Mouse (Mus musculus) liver, embryonic 11.5 days (tissue): ENCODE measurements around the gene Naa16. TPM values are rescaled to one million over a fixed set of nuclear protein-coding genes. Genes with fewer than 3 reads are reported as not detected.
A peak's percentile ranks its signal among the peaks of the same experiment; 100 is the strongest.

Experiments
- ATAC-seq: fragments of 200-750 bp; cut with Nextera tagmentation; replicated peaks from 2 replicates; pipeline ENCODE4 v1.8.0; 2017; ENCODE audit warnings: moderate number of reproducible peaks, mild to moderate bottlenecking, moderate TSS enrichment, moderate library complexity; ENCODE audit not compliant: low FRiP score
- DNase-seq: peaks from one replicate; pipeline ENCODE4 v3.0.0-alpha.2; 2017; ENCODE audit warnings: low spot score
- H3K27ac ChIP-seq: fragments of 300-500 bp; sonication (generic); 2 replicates; pipeline ENCODE4 v1.5.1; 2014; ENCODE audit warnings: mild to moderate bottlenecking, low read depth, low read length, control low read depth
- H3K27me3 ChIP-seq: fragments of 300-500 bp; sonication (generic); replicated peaks from 2 replicates; pipeline ENCODE4 v1.6.1; 2014; ENCODE audit warnings: low read length, mixed read lengths; ENCODE audit not compliant: control insufficient read depth, insufficient read depth
- H3K36me3 ChIP-seq: fragments of 300-500 bp; sonication (generic); 2 replicates; pipeline ENCODE4 v1.6.1; 2014; ENCODE audit warnings: mild to moderate bottlenecking, low read length, moderate library complexity, mixed read lengths; ENCODE audit not compliant: control insufficient read depth, insufficient read depth
- H3K4me1 ChIP-seq: fragments of 300-500 bp; sonication (generic); replicated peaks from 2 replicates; pipeline ENCODE4 v1.6.1; 2014; ENCODE audit warnings: low read length, mixed read lengths; ENCODE audit not compliant: control insufficient read depth, insufficient read depth
- H3K4me2 ChIP-seq: fragments of 300-500 bp; sonication (generic); 2 replicates; pipeline ENCODE4 v1.6.1; 2014; ENCODE audit warnings: mild to moderate bottlenecking, control low read depth, moderate library complexity
- H3K4me3 ChIP-seq: fragments of 300-500 bp; sonication (generic); 2 replicates; pipeline ENCODE4 v1.5.1; 2014; ENCODE audit warnings: low read depth, low read length, control low read depth
- H3K9ac ChIP-seq: fragments of 300-500 bp; sonication (generic); 2 replicates; pipeline ENCODE4 v1.6.1; 2014; ENCODE audit warnings: low read depth, low read length, control low read depth
- H3K9me3 ChIP-seq: fragments of 300-500 bp; sonication (generic); 2 replicates; pipeline ENCODE4 v1.6.1; 2016; ENCODE audit warnings: low read length, inconsistent platforms, mixed read lengths; ENCODE audit not compliant: control insufficient read depth
- WGBS: fragments of 180-500 bp; shearing (Covaris S2); extraction: QIAGEN DNeasy Blood & Tissue Kit; methylation state at CpG from one replicate; pipeline ENCODE4 v1.1.7; 2014; 5-methylcytosine and 5-hydroxymethylcytosine counted together
- polyA plus RNA-seq: library from polyadenylated mRNA; unstranded; fragments of >200 nt; fragmentation: Nextera tagmentation; extraction: Ambion mirVana; gene quantifications from 2 replicates; pipeline ENCODE4 v1.2.1, GENCODE M21; 2014

The Naa16 gene
- polyA plus RNA-seq, 1 experiment from 2014 or later: 59.8 TPM

DNA sequence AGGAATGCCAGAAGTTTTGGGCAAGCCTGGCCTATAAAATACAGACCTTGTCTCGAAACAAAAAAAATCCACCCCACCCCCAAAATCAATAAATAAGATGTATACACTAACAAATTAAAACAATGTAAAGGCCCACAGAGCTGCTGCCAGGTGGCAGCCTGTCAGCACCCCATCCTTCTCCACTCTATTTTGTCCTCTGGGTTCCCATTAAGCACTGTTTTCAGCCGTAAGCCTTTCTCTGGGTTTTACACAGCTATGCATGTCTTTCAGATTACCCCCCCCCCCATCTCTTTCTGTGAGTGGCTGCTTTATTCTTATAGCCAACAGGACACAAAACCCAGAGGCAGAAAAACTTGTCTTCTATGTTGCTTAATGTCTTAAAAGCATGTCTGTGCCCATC is 73.0 kb downstream of the Naa16 start:
- Histone ChIP-seq H3K27me3 (no peaks in the 10 kb centered on the region), H3K27ac (no peak overlapping the region)
- no peak for DNase-seq

DNA sequence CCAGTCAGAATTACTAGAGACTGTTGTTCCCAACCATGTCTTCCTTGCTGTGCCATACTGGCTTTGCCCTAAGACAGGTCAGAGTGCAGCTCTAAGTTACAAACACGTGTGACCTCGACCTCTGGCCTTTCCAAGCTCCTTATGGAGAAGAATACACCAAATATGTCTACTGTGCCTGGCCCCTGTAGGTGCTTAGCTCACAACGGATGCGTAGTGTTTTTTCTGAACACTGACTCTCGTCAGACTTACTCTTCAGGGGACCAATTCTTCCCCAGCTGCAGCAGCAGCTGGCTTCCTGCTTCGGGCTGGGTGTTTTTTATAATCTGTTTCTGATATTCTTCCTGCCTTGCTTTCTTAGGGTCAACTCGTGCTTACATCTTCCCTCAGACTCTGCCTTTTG is 74.7 kb downstream of the Naa16 start:
- Histone ChIP-seq H3K4me2 (no peak overlapping the region), H3K9ac (no peak overlapping the region), H3K27me3 (no peaks in the 10 kb centered on the region), H3K36me3 (no peaks in the 10 kb centered on the region), H3K4me3 (no peak overlapping the region), H3K27ac (no peak overlapping the region), H3K4me1 (peaks cover 19% of the 10 kb centered on the region), H3K9me3 (no peaks in the 10 kb centered on the region)
- no peak for ATAC-seq
- no peak for DNase-seq
- 63% methylated on average over 7 of the region's 7 CpGs for WGBS

More for the DNA sequence above, 73.0 kb downstream of the Naa16 start:
- H3K36me3 ChIP-seq: no peaks in the 10 kb centered on the region
- H3K9me3 ChIP-seq: no peaks in the 10 kb centered on the region
- peaks cover 17% of the 10 kb centered on the region for H3K4me1 ChIP-seq
- ATAC-seq: no peak
- no peak overlapping the region for H3K9ac ChIP-seq
- WGBS: 81% methylated on average over 2 of the region's 2 CpGs
- no peak overlapping the region for H3K4me3 ChIP-seq
- no peak overlapping the region for H3K4me2 ChIP-seq

DNA sequence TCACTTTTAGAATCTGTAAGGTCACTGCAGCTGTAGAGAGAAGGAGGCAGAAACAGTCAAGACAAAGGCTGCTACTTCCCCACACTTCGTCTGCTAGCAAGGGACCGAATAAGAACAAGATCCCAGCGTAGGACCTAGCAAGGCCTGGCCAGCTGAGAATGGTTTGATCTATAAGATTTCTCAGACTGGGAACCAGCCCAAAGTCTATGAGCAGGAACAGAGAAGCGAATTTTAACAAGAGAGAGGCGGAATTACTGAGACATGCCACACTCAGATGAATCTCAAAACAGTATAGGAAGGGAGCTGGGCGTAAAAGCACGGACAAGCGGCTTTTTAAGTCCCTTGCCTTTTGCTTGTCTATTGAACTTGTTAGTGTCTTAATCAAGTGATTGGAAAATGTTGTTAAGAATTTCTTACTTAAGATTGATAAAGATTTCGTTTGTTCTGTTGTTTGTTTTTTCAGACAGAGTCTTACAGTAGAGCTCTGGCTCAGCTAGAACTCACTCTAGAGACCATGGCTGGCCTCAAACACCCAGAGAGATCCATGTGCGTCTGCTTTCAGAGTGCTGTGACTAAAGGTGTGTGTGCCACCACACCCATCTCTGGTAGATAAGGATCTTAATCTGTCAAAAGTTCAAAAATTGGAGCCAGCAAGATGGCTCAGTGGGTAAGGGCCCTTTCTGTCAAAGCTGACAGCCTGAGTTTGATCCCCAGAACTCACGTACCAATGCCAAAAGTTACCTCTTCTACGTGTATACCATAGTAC is 76.2 kb downstream of the Naa16 start:
- Histone ChIP-seq H3K27ac (no peak overlapping the region), H3K27me3 (no peaks in the 10 kb centered on the region), H3K9me3 (no peaks in the 10 kb centered on the region), H3K36me3 (no peaks in the 10 kb centered on the region), H3K9ac (no peak overlapping the region), H3K4me3 (no peak overlapping the region), H3K4me2 (no peak overlapping the region), H3K4me1 (peaks cover 19% of the 10 kb centered on the region)
- DNase-seq (no peak), ATAC-seq (no peak)
- 75% methylated on average over 12 of the region's 12 CpGs for WGBS

DNA sequence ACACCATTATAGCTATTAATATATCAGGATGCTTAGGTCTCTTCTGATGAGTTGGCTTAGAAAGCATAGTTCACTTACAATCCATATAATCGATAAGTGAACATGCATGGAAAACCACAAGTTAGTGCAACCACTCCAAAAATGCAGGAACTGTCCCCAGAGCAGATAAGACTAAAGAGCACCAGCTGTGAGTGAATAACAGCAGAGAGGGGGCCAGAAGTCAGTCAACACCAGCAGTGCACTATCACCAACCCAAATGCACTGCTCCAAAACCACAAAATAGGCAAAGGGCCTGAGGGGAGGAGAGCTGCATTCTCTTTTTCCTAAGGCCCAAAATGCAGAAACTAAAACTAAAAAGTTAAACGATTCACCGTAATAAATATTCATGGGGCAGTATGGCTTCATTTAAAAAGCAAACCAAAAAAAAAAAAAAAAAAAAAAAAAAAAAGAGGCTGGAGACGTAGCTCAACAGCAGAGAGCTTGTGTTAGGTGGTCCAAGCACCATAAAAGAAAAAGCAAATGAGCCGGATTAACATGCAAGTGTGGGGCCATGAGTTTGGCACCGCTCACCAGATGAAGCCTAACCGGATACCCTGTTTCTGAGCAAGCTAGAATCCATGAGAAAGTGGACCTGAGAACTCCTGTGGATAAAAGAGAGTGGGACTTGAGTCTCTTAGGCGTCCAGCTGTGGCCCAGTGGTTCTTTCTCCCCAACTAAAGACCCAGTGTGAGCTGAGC is 77.0 kb downstream of the Naa16 start:
- 0 out of 2 replicates have a peak overlapping the region, but pooled peaks have one; percentile 11 for H3K27ac ChIP-seq
- ATAC-seq: peak; percentile 79

DNA sequence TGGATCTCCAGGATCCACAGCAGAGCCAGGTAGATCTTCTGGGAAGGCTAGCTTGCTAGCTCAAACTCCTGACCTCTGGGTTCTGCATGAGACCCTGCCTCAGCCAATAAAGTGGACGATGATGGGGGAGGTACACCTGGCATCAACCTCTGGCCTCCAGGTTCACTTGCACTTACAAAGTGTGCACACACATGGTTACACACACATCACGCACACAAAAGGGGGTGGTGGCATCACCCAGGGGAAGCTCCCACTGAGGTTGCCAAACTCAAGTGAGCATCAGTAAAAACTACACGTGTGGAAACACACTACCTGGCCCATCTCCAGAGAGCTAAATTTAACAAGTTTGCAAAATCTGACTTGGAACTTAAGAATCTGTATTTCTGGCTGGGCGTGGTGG is 77.9 kb downstream of the Naa16 start:
- Histone ChIP-seq H3K9me3 (no peaks in the 10 kb centered on the region), H3K36me3 (no peaks in the 10 kb centered on the region), H3K4me1 (peaks cover 27% of the 10 kb centered on the region), H3K4me2 (peak overlapping the region; percentile 21; the same call in 1 of the 2 replicates), H3K27me3 (no peaks in the 10 kb centered on the region), H3K4me3 (no peak overlapping the region), H3K27ac (no peak overlapping the region), H3K9ac (no peak overlapping the region)
- WGBS: 83% methylated on average over 4 of the region's 4 CpGs
- no peak for ATAC-seq
- DNase-seq: no peak

More for the DNA sequence above, 77.0 kb downstream of the Naa16 start:
- Histone ChIP-seq H3K4me1 (peaks cover 21% of the 10 kb centered on the region), H3K36me3 (no peaks in the 10 kb centered on the region), H3K4me3 (no peak overlapping the region), H3K27me3 (no peaks in the 10 kb centered on the region), H3K9ac (no peak overlapping the region), H3K9me3 (no peaks in the 10 kb centered on the region), H3K4me2 (peak overlapping the region; percentile 21; the same call in 1 of the 2 replicates)
- WGBS: 57% methylated on average over 8 of the region's 8 CpGs
- DNase-seq: no peak

DNA sequence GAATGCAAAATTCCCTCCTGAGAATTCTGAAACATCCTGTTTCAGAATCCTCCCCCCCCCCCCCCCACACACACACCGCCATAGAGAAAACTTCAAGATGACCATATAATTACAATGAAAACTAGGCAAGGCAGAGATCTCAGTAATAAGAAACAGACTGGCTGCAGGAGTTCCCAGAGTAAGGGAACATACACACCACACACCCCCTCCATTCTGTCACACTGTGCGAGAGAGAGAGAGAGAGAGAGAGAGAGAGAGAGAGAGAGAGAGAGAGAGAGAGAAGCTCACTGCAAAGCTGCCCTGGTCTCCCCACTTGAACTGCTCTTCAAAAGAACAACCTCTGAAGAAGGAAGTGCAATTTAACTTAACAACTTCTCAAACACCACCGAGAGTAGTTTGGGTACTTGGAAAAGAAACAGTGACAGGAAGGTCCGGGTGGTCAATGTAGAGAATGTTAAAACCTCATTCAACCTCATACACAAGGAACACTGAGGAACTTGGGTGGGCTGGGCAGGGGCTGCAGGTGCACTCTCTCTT is 78.6 kb downstream of the Naa16 start:
- WGBS: 65% methylated on average over 4 of the region's 4 CpGs
- H3K27ac ChIP-seq: no peak overlapping the region; the same call in 1 of the 2 replicates
- H3K27me3 ChIP-seq: no peaks in the 10 kb centered on the region
- DNase-seq (no peak), ATAC-seq (no peak)
- H3K4me2 ChIP-seq: no peak overlapping the region
- no peaks in the 10 kb centered on the region for H3K36me3 ChIP-seq
- no peak overlapping the region for H3K9ac ChIP-seq
- H3K9me3 ChIP-seq: no peaks in the 10 kb centered on the region
- no peak overlapping the region for H3K4me3 ChIP-seq
- peaks cover 34% of the 10 kb centered on the region for H3K4me1 ChIP-seq

DNA sequence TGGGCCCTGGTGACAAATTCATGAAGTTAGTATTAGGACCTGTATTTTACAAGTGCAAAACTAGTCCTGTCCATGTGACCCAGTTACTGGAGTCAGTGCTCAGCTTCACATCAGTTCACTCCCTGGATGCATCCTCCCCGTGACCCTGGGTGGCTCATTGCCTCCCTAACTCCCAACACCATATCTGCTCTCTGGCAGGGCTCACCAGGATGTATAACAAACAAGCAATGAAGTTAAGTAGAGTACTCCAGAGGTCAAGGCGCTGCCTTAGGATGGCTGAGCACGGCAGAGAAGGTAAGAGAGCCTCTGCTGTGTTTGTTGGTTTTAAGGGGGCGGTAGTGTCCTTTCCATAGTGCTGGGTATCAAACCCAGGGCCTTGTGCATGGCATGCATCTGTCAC is 81.5 kb downstream of the Naa16 start:
- Histone ChIP-seq H3K9me3 (no peaks in the 10 kb centered on the region), H3K27ac (no peak overlapping the region), H3K4me1 (peaks cover 35% of the 10 kb centered on the region), H3K9ac (no peak overlapping the region), H3K4me3 (no peak overlapping the region), H3K36me3 (no peaks in the 10 kb centered on the region), H3K4me2 (no peak overlapping the region), H3K27me3 (no peaks in the 10 kb centered on the region)
- DNase-seq (no peak), ATAC-seq (no peak)
- WGBS: 57% methylated on average over 4 of the region's 4 CpGs

DNA sequence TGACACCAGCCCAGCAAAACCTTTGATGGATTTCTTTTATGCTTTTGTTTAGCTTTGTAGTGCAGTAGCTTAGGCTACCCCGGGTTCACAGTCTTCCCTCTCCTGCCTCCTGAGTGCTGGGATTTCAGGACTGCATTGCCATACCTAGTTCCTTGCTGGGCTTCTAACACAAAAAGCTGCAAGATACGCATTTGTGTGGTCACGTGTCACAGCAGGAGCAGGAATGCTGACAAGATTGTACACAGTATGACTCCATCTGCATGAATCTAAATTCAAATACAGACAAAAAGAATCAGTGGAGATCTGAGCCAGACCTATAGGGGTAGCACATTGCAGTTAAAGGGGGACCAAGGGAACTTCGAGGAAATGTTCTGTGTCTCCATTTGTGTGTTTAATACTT is 82.2 kb downstream of the Naa16 start:
- Histone ChIP-seq H3K27me3 (no peaks in the 10 kb centered on the region), H3K4me1 (peaks cover 31% of the 10 kb centered on the region), H3K36me3 (no peaks in the 10 kb centered on the region), H3K4me3 (no peak overlapping the region), H3K27ac (peak overlapping the region; percentile 32; the same call in 1 of the 2 replicates), H3K4me2 (no peak overlapping the region), H3K9ac (peak overlapping the region; percentile 22; the same call in 1 of the 2 replicates), H3K9me3 (no peaks in the 10 kb centered on the region)
- 58% methylated on average over 4 of the region's 4 CpGs for WGBS
- no peak for DNase-seq
- no peak for ATAC-seq
